In the genomic region with DNA sequence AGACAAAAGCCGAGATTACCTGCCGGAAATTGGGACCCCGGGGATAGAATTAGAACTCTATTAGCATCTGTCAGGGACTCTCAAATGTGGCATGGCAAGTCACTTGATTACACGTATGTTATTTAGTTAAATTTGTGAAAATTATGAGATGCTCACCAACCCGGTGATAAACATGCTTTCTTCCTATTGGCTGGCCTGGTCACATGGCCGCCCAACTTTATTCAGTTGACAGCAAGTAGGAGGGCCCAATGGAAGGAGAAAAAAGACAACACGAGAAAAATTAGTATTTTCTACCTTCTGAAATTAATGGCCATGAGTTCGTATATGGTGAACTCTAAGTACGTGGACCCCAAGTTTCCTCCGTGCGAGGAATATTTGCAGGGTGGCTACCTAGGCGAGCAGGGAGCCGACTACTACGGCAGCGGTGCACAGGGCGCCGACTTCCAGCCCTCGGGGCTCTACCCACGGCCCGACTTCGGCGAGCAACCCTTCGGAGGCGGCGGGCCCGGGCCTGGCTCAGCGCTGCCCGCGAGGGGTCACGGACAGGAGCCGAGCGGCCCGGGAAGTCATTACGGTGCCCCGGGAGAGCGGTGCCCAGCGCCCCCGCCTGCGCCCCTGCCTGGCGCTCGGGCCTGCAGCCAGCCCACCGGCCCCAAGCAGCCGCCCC, we compare ENCODE assay signal across 9 mouse cellular contexts. TPM values are rescaled to one million over a fixed set of nuclear protein-coding genes. Genes with fewer than 3 reads are reported as not detected.
DNase-seq lines count a peak whose midpoint lies in the region; ATAC-seq lines count a peak whose summit lies in the region.
"Had no signal": no experiment of that assay in that cellular context is flagged by ENCODE, and none has a peak within 500 bp of the region (broad histone marks: within the 10 kb centered on the region; RNA-seq: fewer than 3 reads in every experiment).

No protein-coding gene starts in this region.

- WGBS in kidney, embryonic 14.5 days: 7% methylated on average over 43 of the region's 43 CpGs
- WGBS in embryonic facial prominence, embryonic 13.5 days: under 1% methylated on average over 40 of the region's 43 CpGs
- 2% methylated on average over 43 of the region's 43 CpGs for WGBS in limb, embryonic 10.5 days
- under 1% methylated on average over 43 of the region's 43 CpGs for WGBS in neural tube, embryonic 12.5 days

- peak overlapping the region; percentile 40 for H3K4me3 ChIP-seq in kidney, embryonic 14.5 days (ENCODE audit: low read length)
- H3K4me3 ChIP-seq in embryonic facial prominence, embryonic 13.5 days: peak overlapping the region; percentile 33
- peak overlapping the region; percentile 58 for H3K4me3 ChIP-seq in limb, embryonic 10.5 days
- H3K4me3 ChIP-seq in neural tube, embryonic 12.5 days: peak overlapping the region; percentile 56

- H3K36me3 ChIP-seq in kidney, embryonic 14.5 days (ENCODE audit: control insufficient read depth, insufficient read depth, low read length): peaks cover 20% of the 10 kb centered on the region
- H3K36me3 ChIP-seq in embryonic facial prominence, embryonic 13.5 days: no peaks in the 10 kb centered on the region
- H3K36me3 ChIP-seq in limb, embryonic 10.5 days: peaks cover 48% of the 10 kb centered on the region
- H3K36me3 ChIP-seq in neural tube, embryonic 12.5 days: peaks cover 27% of the 10 kb centered on the region

- DNase-seq in kidney, adult 18-20 months: no peak
- no peak for DNase-seq in limb, embryonic 10.5 days (ENCODE audit: low spot score)
- no peak for DNase-seq in cerebellum, postnatal 14 days
- DNase-seq in layer of hippocampus, adult 9-10 months (ENCODE audit: low spot score): no peak

- no peaks in the 10 kb centered on the region for H3K27me3 ChIP-seq in kidney, embryonic 14.5 days (ENCODE audit: control insufficient read depth, insufficient read depth, low read length)
- H3K27me3 ChIP-seq in embryonic facial prominence, embryonic 13.5 days: peaks cover 98% of the 10 kb centered on the region
- H3K27me3 ChIP-seq in limb, embryonic 10.5 days (ENCODE audit: low read depth, poor library complexity, severe bottlenecking): peaks cover 96% of the 10 kb centered on the region
- no peaks in the 10 kb centered on the region for H3K27me3 ChIP-seq in neural tube, embryonic 12.5 days (replicated peaks)

- H3K4me2 ChIP-seq in kidney, embryonic 14.5 days (replicated peaks; ENCODE audit: low read depth, low read length): peak overlapping the region; percentile 68
- H3K4me2 ChIP-seq in embryonic facial prominence, embryonic 13.5 days: peak overlapping the region; percentile 54
- peak overlapping the region; percentile 96 for H3K4me2 ChIP-seq in neural tube, embryonic 12.5 days (replicated peaks)

- H3K4me1 ChIP-seq in kidney, embryonic 14.5 days (ENCODE audit: control insufficient read depth, insufficient read depth, low read length): peaks cover 67% of the 10 kb centered on the region
- H3K4me1 ChIP-seq in embryonic facial prominence, embryonic 13.5 days: peaks cover 5% of the 10 kb centered on the region
- peaks cover 99% of the 10 kb centered on the region for H3K4me1 ChIP-seq in limb, embryonic 10.5 days
- H3K4me1 ChIP-seq in neural tube, embryonic 12.5 days: peaks cover 93% of the 10 kb centered on the region

- H3K27ac ChIP-seq in kidney, embryonic 14.5 days (ENCODE audit: low read depth, low read length): peak overlapping the region; percentile 85
- no peak overlapping the region for H3K27ac ChIP-seq in embryonic facial prominence, embryonic 13.5 days
- H3K27ac ChIP-seq in limb, embryonic 10.5 days: peak overlapping the region; percentile 84
- H3K27ac ChIP-seq in neural tube, embryonic 12.5 days: peak overlapping the region; percentile 93

- peak; percentile 11; the same call in 1 of the 2 replicates for ATAC-seq in kidney, embryonic 14.5 days (ENCODE audit: low FRiP score, low TSS enrichment)
- no peak for ATAC-seq in embryonic facial prominence, embryonic 13.5 days (ENCODE audit: insufficient number of reproducible peaks, insufficient read depth, low FRiP score, low TSS enrichment, low read depth)
- peak; percentile 22; the same call in 1 of the 2 replicates for ATAC-seq in neural tube, embryonic 12.5 days (ENCODE audit: low FRiP score, low read depth)
- no peak for ATAC-seq in monocyte, adult 5-6 weeks (replicated peaks; ENCODE audit: insufficient number of reproducible peaks, low FRiP score, low TSS enrichment, poor library complexity, severe bottlenecking)

- H3K9me3 ChIP-seq in kidney, embryonic 14.5 days (ENCODE audit: control insufficient read depth, low read length): no peaks in the 10 kb centered on the region
- H3K9me3 ChIP-seq in embryonic facial prominence, embryonic 13.5 days: no peaks in the 10 kb centered on the region
- no peaks in the 10 kb centered on the region for H3K9me3 ChIP-seq in limb, embryonic 10.5 days (replicated peaks)
- no peaks in the 10 kb centered on the region for H3K9me3 ChIP-seq in neural tube, embryonic 12.5 days

- peak overlapping the region; percentile 56 for H3K9ac ChIP-seq in kidney, embryonic 14.5 days (ENCODE audit: low read depth, low read length)
- H3K9ac ChIP-seq in embryonic facial prominence, embryonic 13.5 days: no peak overlapping the region
- peak overlapping the region; percentile 96 for H3K9ac ChIP-seq in neural tube, embryonic 12.5 days

RNA-seq across cellular contexts. Expression of gene Gm28230, which starts 0.6 kb away (rescaled TPM):
- 2.3 and 4.0 TPM in 2 replicates for polyA plus RNA-seq in kidney, embryonic 14.5 days (2014; fragmentation: Nextera tagmentation; extraction: Ambion mirVana)
- 0.18 TPM in 1 of 2 replicates, not detected in the other for polyA plus RNA-seq in embryonic facial prominence, embryonic 13.5 days (2015; fragmentation: Nextera tagmentation; extraction: Ambion mirVana)
- polyA plus RNA-seq in limb, embryonic 10.5 days (2016; fragmentation: Nextera tagmentation; extraction: Ambion mirVana): 0.70 and 0.79 TPM in 2 replicates
- polyA plus RNA-seq in neural tube, embryonic 12.5 days (2016; fragmentation: Nextera tagmentation; extraction: Ambion mirVana): 6.9 and 9.1 TPM in 2 replicates
- not detected in 3 replicates for total RNA-seq in monocyte, adult 5-6 weeks (2017)
- polyA plus RNA-seq: cortical plate, adult 2 months had no signal

RNA-seq across cellular contexts. Expression of gene Hoxd4, which starts 15.4 kb away (rescaled TPM):
- 6.3 and 18.7 TPM in 2 replicates for polyA plus RNA-seq in kidney, embryonic 14.5 days (2014; fragmentation: Nextera tagmentation; extraction: Ambion mirVana)
- polyA plus RNA-seq in embryonic facial prominence, embryonic 13.5 days (2015; fragmentation: Nextera tagmentation; extraction: Ambion mirVana): 0.50 TPM in 1 of 2 replicates, not detected in the other
- 1.2 and 2.3 TPM in 2 replicates for polyA plus RNA-seq in limb, embryonic 10.5 days (2016; fragmentation: Nextera tagmentation; extraction: Ambion mirVana)
- polyA plus RNA-seq in neural tube, embryonic 12.5 days (2016; fragmentation: Nextera tagmentation; extraction: Ambion mirVana): 14.2 and 16.0 TPM in 2 replicates
- total RNA-seq in monocyte, adult 5-6 weeks (2017): not detected in 3 replicates
- polyA plus RNA-seq: cortical plate, adult 2 months had no signal

RNA-seq across cellular contexts. Expression of gene Hoxd3, which starts 15.4 kb away (rescaled TPM):
- 12.3 and 12.6 TPM in 2 replicates for polyA plus RNA-seq in kidney, embryonic 14.5 days (2014; fragmentation: Nextera tagmentation; extraction: Ambion mirVana)
- 1.5 and 3.3 TPM in 2 replicates for polyA plus RNA-seq in embryonic facial prominence, embryonic 13.5 days (2015; fragmentation: Nextera tagmentation; extraction: Ambion mirVana)
- polyA plus RNA-seq in limb, embryonic 10.5 days (2016; fragmentation: Nextera tagmentation; extraction: Ambion mirVana): 1.4 and 3.0 TPM in 2 replicates
- polyA plus RNA-seq in neural tube, embryonic 12.5 days (2016; fragmentation: Nextera tagmentation; extraction: Ambion mirVana): 55.9 and 68.9 TPM in 2 replicates
- total RNA-seq in monocyte, adult 5-6 weeks (2017): not detected in 3 replicates
- polyA plus RNA-seq: cortical plate, adult 2 months had no signal

RNA-seq across cellular contexts. Expression of gene Hoxd8, which starts 22.7 kb away (rescaled TPM):
- 45.0 and 45.2 TPM in 2 replicates for polyA plus RNA-seq in kidney, embryonic 14.5 days (2014; fragmentation: Nextera tagmentation; extraction: Ambion mirVana)
- 2.5 and 3.7 TPM in 2 replicates for polyA plus RNA-seq in embryonic facial prominence, embryonic 13.5 days (2015; fragmentation: Nextera tagmentation; extraction: Ambion mirVana)
- polyA plus RNA-seq in limb, embryonic 10.5 days (2016; fragmentation: Nextera tagmentation; extraction: Ambion mirVana): 11.6 and 17.4 TPM in 2 replicates
- polyA plus RNA-seq in neural tube, embryonic 12.5 days (2016; fragmentation: Nextera tagmentation; extraction: Ambion mirVana): 20.8 and 21.4 TPM in 2 replicates
- not detected in 3 replicates for total RNA-seq in monocyte, adult 5-6 weeks (2017)
- polyA plus RNA-seq: cortical plate, adult 2 months had no signal

RNA-seq across cellular contexts. Expression of gene Hoxd9, which starts 29.6 kb away (rescaled TPM):
- polyA plus RNA-seq in kidney, embryonic 14.5 days (2014; fragmentation: Nextera tagmentation; extraction: Ambion mirVana): 36.2 and 47.9 TPM in 2 replicates
- polyA plus RNA-seq in embryonic facial prominence, embryonic 13.5 days (2015; fragmentation: Nextera tagmentation; extraction: Ambion mirVana): 0.80 and 1.4 TPM in 2 replicates
- 38.0 and 52.3 TPM in 2 replicates for polyA plus RNA-seq in limb, embryonic 10.5 days (2016; fragmentation: Nextera tagmentation; extraction: Ambion mirVana)
- 34.4 and 36.8 TPM in 2 replicates for polyA plus RNA-seq in neural tube, embryonic 12.5 days (2016; fragmentation: Nextera tagmentation; extraction: Ambion mirVana)
- total RNA-seq in monocyte, adult 5-6 weeks (2017): not detected in 3 replicates
- polyA plus RNA-seq: cortical plate, adult 2 months had no signal

Comparison
In these comparisons a context has a peak if more than half of its experiments do, and no peak if none do; other contexts are left out.
1. ATAC-seq: peak in kidney, embryonic 14.5 days (single experiment) and neural tube, embryonic 12.5 days (single experiment); none in embryonic facial prominence, embryonic 13.5 days (single experiment) and monocyte, adult 5-6 weeks (single experiment).
2. Peak in every context shown above with its lines, with median percentiles within 50 percentile points of each other: H3K4me2 ChIP-seq and H3K4me3 ChIP-seq.